Mouse (Mus musculus) layer of hippocampus, adult 11-12 months (tissue): Measurements from ENCODE around the gene Fam104a.

Source experiments
- DNase-seq: peaks from one replicate; pipeline ENCODE4 v3.0.0; 2022; ENCODE audit warnings: low spot score

Fam104a gene

DNA sequence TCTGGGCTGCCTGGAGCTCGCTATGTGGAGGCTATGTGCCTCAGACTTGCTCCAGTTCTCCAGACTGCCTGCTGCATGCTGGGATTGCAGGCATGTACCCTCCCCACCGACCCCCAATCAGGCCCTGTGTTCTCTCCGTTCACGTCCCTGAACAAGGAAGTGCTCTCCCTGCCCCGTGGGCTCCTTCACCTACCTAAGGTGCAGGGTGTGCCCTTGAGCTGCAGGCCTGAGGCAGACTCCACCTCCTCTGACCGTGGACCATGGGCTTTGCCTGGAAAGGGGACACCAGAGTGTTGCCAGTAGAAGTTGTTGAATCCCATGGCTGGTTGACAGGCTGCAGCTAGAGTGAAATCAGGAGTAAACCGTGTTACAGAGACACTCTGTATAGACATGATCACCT is 15.7 kb upstream of the Fam104a start:
- no peak for DNase-seq

DNA sequence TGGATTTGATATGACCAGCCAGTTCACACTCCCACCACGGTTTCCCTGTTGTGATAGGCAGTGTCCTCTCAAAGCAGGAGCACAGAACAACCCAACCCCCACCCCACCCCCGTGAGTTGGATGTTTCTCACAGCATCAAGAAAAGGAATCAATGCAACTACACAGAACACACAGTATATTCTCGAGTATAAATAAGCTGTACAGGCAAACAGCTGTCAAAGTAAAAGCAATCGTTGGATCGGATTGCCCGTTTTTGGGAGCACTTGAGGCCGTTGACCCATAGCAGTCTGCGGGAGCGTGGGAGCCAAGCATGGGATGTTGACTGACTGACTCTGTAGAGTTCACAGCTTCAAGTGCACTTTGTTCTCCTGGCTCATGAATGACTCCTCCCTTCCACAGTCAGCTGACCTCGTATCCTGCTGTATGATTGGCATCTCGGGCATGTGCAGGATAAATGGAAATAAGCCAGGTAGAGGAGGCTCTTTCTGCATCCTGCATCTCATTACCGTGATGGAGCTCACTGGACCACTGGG is 14.1 kb upstream of the Fam104a start:
- no peak for DNase-seq

DNA sequence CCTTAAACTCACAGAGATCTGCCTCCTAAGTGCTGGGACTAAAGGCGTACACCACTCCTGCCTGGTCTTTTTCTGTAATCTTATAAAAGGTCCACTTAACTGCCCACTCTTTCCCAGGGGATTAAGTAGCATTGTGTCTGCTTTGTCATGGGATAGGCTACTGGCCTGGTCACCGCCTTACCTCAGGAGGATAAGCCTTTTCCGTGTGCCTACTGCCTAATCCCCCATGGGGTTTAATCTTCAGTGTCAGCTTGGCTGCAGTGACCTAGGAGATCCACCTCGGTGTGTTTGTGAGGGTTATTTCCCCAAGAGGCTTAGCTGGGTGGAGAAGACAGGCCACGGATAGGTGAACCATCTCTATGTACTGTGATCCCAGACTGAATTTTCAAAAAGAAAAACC is 13.6 kb upstream of the Fam104a start:
- DNase-seq: no peak

DNA sequence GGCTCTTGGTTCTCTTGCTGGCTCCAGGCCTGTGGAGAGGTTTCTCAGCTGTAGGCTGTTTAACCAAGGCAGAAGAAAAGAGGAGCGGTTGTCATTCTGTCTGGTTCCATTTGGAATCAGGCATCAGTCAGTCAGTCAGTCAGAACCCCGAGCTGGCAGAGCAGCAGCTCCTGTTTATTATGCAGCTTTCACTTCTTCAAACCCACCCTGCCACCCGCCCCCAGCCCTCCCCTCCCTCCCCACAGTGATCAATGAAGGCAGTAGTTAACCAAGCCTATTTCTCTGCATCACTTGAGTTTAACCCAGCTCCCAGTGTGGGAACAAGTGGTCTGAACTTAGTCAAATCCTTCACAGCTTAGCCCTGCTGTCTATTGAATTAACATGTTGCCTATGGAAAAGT is 7.9 kb upstream of the Fam104a start:
- no peak for DNase-seq

DNA sequence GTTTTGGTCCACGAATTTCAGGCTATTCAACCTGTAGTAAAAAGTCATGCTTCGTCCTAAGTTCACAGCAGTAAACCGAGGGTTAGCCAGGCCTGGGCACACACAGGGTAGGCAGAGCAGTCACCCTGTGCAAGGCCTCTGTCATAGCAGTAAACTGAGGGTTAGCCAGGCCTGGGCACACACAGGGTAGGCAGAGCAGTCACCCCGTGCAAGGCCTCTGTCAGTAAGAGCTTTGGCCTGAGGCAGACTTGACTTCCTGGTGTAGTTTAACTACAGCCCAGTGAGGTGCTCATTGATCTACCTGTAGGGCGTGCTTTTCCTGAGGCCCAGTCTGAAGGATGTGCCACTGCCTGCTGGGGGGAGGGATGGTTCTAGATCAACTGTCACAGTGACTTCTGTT is 7.4 kb upstream of the Fam104a start:
- no peak for DNase-seq

DNA sequence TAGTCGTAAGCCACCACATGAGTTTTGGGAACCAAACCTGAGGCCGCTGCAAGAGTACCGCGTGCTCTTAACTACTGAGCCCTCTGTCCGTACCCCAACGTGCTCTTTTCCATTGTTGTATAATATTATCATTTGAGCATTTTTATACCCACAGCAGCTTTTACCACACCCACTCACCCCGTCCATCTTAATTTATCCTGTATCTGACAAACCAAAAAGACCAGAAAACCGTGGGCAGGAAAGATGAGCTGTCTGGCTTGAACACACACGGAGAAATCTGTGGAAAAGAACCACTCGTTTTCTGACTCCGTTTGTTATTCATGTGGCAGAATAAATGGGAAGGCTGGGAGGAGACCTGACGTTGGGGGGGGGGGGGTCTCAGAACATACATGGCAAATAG is 6.6 kb upstream of the Fam104a start:
- DNase-seq: peak; percentile 39

DNA sequence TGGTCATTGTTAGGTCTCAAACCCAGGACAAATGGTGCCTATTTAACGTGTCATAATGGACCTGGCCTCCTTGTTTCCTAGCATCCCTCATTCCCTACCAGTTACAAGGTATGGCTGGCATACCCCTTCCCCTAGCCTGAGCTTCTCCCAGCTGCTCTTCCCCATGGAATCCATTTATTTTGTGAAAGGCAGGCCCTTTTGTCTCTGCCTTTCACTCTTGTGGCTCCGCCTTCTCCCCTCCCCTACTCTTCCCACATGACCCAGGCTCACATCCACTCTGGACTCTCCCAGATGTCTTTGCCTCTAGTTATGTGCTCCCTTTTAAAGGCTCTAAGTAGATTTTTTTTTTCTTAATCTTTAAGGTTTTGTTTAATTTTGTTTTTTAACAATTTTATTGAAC is 3.1 kb upstream of the Fam104a start:
- DNase-seq: no peak

DNA sequence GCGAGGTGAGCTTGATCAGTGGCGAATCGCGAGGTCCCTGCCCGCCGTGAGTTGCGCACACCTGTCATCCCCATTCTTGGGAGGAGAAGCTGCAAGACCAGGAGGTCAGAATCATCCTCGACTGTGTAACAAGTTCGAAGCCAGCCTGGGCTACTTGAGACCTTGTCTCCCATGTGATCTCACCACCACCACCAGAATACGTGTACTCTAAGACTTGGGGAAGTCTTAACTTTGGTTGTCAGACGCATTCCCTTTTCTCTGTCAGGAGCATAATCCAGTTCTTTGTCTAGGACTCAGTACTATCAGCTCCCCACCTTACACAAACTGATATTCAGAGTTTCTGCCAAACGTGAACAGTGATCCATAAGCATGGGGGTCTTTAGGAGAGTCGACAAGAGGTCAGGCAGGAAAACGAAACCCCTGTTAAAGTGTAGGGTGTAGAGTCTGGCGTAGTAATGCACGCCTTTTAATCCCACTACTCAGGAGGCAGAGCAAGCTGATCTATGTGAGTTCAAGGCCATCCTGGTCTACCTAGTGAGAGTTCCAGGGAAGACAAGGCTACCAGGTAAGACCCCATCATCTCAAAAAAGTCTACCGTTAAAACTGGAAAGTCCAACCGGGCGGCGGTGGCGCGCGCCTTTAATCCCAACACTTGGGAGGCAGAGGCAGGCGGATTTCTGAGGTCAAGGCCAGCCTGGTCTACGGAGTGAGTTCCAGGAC is 912 bp upstream of the Fam104a start:
- DNase-seq: no peak

DNA sequence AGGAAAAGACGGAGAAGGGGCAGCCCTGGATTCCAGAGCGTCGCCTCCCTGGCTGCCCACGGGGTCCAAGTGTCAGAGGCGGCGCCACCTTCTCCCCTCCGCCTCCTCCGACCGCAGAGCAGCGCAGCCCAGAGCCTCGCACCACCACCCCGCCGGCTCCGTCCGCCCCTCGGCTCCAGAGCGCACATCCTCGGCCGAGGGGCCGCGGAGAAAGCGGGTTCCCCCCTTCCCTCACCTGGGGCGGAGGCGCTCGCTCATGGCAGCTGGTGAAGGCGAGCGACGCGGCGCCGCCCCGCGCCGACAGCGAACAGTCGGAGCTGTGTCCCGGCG is 363 bp downstream of the Fam104a start:
- DNase-seq: no peak

DNA sequence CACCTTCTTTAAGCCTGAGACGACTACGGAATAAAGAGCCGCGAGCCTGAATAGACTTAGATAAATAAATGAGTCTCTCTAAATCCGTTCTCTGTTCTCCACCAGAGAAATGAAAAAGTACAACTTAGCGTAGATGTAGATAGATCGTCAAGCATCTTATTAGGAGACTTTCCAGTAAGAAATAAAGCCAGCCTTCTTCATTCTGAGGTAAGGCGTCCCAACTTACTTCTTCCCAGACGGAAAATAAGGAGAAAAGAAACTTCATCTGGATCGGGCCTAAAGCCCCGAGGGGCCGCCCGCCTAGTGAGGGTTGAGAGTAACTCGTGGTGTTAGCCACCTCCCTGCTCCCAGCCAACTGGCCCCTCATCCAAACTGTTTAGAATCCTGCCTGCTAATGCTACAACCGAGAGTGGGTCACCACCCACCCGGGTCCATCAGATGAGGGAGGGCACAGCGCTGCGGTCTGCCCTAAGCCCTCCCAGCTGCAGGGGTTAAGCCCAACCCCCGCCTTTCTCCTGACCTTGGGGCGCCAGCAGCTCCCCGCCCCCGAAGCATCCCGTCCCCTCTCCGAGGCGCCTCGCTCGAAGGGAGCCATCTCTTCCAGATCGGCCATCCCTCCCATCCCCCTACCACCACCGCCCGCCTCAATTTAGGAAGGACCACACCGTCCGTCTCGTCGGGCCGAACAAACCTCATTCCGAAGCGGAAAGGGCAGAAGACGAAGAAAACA is 893 bp downstream of the Fam104a start:
- DNase-seq: peak; percentile 41

DNA sequence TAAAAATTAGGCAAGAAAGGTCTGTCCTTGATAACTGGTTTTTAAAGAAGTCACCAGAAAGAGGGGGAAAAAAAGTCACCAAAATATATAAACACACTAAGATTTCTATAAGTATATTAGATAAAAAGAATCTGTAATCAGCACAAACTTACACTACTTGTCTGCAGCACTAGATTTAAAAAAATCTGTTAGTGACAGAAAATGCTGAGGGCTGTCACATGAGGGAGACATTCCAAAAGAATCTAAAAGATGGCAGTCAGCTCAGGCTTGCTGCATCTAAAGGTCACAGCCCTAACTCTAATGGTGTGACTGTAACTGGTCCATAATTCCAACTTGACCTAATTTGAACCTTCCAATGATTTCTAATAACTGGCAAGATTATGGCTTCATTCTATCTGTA is 2.0 kb downstream of the Fam104a start:
- DNase-seq: no peak

DNA sequence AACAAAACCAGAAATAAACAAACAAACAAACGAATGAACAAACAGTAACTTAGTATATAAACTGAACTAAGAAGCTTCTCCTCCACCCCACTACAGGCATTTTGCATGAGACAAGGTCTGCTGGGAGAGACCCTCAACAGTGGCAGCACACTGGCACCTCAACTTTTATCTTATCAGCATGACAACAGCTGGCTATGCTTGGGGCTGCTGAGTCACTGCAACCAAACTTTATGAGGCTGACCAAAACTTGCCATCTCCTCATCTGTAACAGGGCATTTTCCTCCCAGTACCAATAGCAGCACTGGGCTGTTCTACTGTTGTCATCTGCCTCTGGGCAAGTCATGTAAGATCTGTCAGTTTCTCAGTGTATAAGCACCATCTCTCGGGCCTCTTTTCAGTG is 3.0 kb downstream of the Fam104a start:
- DNase-seq: no peak

DNA sequence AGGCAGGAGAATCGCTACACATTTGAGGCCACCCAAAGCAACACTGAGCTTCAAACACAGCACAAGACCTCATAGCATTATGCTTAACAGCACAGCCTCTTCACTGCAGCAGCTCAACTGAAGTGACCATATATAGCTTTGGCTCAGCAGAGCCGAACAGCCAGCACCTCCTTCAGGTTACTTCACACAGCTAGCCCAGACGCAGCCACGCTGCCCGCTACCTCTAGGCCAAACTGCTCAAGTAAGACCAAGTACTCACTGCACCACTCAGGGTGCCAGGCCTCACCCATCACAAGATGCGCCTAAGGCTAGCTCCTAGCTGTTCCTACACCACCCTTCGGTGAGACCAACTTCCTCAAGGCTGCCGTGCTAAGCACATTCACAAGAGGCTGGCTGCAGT is 5.6 kb downstream of the Fam104a start:
- DNase-seq: no peak

DNA sequence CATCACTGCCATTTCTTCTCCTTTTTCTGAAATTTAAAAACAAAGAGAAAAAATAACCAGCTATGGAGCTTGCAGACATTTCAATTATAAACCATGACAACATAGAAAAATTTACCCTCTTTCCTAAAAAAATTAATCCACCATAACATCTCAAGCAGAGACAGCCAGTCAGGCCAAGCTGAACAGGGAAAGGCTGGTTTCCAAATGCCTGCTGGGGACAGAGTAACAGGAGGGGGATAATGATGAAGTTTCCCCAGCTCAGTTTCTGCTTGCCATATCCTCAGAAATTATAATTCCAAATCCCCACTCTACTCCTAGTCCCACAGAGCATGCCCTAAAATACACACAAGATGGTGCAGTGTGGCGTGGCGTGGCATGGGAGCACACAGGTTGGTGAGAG is 6.6 kb downstream of the Fam104a start:
- no peak for DNase-seq

DNA sequence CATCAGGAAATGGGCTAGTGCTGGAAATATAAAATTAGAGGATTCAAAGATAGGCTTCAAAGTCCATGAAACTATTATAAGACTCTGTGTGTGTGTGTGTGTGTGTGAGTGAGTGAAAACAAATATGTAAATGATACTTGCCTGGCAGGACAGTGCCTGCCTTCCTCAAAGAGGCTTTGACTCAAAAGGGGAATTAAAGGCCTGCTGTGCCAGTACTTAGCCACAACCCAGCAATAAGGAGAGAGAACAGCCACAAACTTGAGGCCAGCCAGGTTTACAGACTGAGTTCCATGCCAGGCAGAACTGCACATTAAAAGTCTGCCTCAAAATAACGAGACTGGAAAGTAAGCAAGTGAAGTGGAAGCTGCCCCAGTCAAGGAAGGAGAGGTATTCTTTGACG is 7.1 kb downstream of the Fam104a start:
- no peak for DNase-seq

DNA sequence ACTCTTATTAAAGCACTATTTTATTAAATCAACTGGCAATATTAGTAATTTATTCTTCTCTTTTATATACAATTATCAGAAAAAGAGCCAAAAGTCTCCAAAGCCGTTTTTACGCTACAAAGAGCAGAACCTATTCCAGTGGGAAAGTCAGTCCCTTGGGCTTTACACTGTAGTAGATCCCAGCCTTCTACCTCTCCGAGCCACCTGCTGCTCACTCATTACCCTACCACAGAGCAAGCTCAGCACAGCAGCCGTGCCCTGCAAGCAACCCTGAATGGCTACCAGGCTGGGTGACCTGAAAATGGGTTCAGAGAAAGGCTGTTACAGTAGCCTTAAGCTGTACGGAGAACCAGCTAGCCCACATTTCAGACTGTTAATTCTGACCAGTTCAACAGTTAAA is 9.4 kb downstream of the Fam104a start:
- DNase-seq: no peak

DNA sequence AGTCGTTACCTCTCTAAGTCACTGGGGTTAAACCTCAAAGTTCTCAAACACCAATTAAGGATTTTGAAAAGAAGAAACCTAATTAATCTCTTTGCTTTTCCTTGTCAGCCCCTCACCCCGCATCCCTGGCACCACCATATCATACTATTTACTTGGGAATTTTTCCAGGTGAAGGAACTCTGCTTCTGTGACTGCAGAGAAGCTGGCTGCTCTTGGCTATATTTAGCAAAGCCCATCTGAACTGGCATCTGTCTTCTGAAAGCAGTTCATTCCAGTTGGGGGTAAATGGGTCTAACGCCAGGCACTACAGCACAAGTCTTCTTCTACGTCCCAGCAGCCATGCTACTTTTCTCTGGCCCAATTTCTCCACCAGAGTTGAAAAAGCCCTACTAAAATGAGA is 10.3 kb downstream of the Fam104a start:
- DNase-seq: no peak

DNA sequence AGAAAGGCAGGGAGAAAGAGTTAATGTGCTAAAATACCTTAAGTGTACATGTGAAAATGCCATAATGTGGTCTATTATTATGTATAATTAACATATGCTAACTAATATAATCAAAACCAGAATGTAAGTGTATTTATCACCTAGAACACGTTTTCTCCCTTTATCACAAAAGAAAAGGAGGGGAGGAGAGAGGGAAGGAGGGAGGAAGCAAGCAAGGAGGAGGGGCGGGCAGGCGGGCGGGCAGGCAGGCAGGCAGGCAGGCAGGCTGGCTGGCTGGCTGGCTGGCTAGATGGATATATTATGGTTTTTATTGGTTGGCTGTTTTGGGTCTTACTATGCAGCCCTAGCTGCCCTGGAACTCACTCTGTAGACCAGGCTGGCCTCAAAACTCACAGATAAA is 14.2 kb downstream of the Fam104a start:
- no peak for DNase-seq

DNA sequence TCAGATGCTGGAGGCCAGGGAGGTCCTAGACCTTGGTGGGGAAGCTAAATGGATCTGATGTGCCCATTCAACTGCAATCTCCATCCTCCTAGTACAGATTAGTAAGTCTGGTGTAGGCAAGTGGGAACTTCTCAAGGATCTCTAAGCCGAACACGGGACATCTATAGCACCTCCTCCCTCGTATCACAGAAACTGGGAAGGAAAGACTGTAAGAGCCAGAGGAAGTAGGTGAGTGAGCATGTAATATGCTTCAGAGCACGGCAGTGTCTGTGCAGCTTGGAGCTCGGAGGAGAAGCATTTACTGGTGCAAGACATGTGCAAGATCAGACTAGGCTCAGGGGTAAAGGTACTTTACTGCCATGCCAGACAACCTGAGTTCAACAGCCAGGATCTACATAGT is 15.1 kb downstream of the Fam104a start:
- DNase-seq: no peak

DNA sequence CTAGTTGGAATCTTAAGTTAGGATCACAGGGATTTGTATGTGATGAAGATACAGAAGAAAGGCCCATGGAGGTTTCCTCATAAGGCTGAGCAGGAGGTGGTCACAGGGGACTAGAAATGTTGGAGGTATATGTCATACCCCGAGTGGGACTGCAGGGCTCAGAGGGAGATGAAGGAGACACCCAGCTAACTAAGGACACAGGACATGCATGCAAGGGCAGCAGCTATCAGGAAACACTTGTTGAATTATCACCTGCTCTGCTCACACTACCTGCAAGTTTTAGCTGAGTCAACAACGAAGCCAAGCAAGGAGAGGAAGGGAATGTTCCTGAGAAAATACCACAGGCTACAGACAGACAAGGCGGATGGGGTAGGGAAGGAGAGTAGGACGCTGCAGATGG is 16.3 kb downstream of the Fam104a start:
- no peak for DNase-seq

DNA sequence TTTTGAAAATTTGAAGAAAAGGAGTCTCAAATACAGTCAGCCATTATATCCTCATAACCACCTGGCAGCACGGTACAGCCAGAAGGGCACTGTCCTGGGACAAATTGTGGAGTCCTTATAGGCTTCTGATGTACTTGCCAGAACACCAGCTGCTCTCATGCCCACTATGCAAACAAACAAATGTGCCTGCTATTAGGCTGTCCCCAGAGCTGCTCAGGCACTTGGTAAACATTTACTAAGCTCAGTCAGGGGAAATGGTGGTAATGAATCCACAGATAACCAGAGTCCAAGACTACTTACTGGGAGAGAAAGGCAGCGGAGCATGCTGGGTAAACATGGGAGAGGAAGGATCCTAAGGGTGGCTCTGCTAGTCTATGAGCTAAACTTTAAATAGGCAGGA is 16.8 kb downstream of the Fam104a start:
- no peak for DNase-seq

DNA sequence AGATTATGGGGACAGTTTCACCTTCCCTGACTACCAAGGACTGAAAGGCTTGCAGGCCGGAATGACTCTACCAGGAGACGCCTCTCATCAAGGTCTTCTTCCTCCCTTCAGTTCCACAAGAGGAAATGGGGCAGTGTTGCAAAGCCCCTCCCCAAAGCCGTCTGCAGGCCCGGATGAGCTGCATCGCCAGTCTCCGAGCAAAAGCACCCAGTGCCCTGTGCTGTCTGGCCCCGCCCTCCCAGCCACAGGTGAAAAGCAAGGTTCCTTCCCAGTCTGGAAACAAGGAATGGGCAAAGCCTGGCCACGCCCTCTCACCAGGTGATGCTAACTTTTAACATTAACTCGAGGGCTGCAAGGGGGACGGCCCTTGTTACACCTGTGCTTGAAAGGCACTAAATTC is 17.3 kb downstream of the Fam104a start:
- DNase-seq: no peak

DNA sequence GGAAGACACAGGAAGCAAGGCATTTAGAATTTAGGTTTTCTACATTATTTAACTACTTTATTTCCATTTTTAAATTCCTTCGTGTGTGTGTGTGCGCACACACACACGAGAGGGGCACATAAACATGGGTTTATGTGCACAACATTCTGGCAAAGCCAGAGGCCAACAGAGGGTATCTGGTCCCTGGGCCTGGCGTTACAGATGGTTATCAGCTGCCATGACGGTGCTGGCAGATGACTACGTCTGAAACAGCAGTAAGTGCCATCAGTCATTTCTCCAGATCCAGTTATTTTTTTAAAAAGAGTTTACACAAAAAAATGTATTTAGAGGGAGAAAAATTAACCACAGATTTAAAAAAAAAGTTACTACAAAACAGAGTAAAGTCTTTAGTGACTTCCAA is 17.8 kb downstream of the Fam104a start:
- no peak for DNase-seq

DNA sequence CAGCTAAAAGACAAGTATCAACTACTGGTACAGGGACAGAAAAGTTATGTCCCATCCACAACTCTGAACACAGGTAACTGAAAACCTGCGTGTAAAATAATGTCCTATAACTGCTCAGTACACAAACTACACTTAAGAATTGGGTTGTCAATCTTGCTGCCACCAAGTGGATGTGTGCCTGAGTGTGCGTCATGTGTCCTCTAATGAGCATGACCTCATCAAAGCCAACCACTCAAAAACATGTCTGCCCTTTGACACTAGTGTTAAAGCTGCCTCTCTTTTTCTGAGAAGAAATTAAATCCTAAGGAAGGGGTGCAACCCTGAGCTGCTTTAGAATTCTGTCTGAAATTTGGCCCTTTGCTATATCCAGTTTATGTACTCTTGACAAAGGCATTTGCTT is 19.7 kb downstream of the Fam104a start:
- no peak for DNase-seq
